16 mouse cellular contexts compared by ENCODE assay signal in the genomic region with DNA sequence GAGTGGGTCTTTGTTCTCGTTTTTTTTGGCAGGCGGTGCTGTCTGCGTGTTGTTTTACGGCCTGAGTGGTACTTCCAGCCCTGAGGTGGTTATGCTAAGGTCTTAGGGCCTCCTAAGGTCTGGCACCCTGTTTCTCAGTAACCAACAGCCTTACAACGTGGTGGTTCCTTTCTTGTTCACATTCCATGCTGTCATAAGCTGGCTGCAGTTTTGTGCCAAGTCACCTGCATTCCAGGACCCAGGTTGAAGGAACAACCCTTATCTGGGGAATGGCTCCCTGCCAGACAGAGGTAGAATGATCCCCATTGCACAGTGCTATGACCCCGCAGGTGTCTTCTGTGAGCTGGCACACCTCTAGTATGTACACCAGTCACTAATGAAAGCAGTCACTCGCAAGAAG. TPM values are rescaled to one million over a fixed set of nuclear protein-coding genes. Genes with fewer than 3 reads are reported as not detected.
DNase-seq lines count a peak whose midpoint lies in the region; ATAC-seq lines count a peak whose summit lies in the region.
"Had no signal": no experiment of that assay in that cellular context is flagged by ENCODE, and none has a peak within 500 bp of the region (broad histone marks: within the 10 kb centered on the region; RNA-seq: fewer than 3 reads in every experiment).

No protein-coding gene starts in this region.

- peak overlapping the region; percentile 35; the same call in 1 of the 2 replicates for H3K27ac ChIP-seq in forebrain, embryonic 10.5 days
- H3K27ac ChIP-seq in forebrain, embryonic 14.5 days (ENCODE audit: low read depth, low read length): no peak overlapping the region
- H3K27ac ChIP-seq in limb, embryonic 12.5 days: 0 out of 2 replicates have a peak overlapping the region, but pooled peaks have one; percentile 54
- H3K27ac ChIP-seq: forebrain, embryonic 13.5 days; midbrain, embryonic 15.5 days had no signal

- H3K4me2 ChIP-seq in forebrain, embryonic 14.5 days (ENCODE audit: low read length): no peak overlapping the region
- H3K4me2 ChIP-seq in limb, embryonic 12.5 days: no peak overlapping the region
- H3K4me2 ChIP-seq: forebrain, embryonic 13.5 days; midbrain, embryonic 15.5 days had no signal

- H3K27me3 ChIP-seq in forebrain, embryonic 10.5 days (ENCODE audit: poor library complexity, severe bottlenecking): no peaks in the 10 kb centered on the region
- H3K27me3 ChIP-seq in forebrain, embryonic 14.5 days (replicated peaks; ENCODE audit: control insufficient read depth, insufficient read depth, low read length): no peaks in the 10 kb centered on the region
- no peaks in the 10 kb centered on the region for H3K27me3 ChIP-seq in limb, embryonic 12.5 days
- H3K27me3 ChIP-seq: forebrain, embryonic 13.5 days; midbrain, embryonic 15.5 days had no signal

- no peak overlapping the region for H3K4me3 ChIP-seq in forebrain, embryonic 10.5 days
- no peak overlapping the region for H3K4me3 ChIP-seq in forebrain, embryonic 14.5 days (ENCODE audit: low read depth, low read length)
- H3K4me3 ChIP-seq in limb, embryonic 12.5 days (replicated peaks): no peak overlapping the region
- H3K4me3 ChIP-seq: forebrain, embryonic 13.5 days; midbrain, embryonic 15.5 days had no signal

- DNase-seq in forebrain, embryonic 10.5 days (ENCODE audit: extremely low spot score, low spot score): no peak
- DNase-seq in forebrain, embryonic 14.5 days (ENCODE audit: low spot score): no peak
- peak; percentile 43 for DNase-seq in R1 (ENCODE audit: low read depth, low spot score)
- DNase-seq in lung, postnatal 25 days (ENCODE audit: low spot score): peak; percentile 32
- no peak for DNase-seq in layer of hippocampus, adult 9-11 months
- DNase-seq in cerebellum, postnatal 10 days: no peak
- no peak for DNase-seq in left cerebral cortex, adult 8-10 months (ENCODE audit: low spot score in 2 of 2)
- DNase-seq: adrenal gland, postnatal 14 days; cerebellum, postnatal 14 days; layer of hippocampus, postnatal 36 days; right cerebral cortex, postnatal 25 days; thymus, postnatal 25 days had no signal

- H3K9me3 ChIP-seq in forebrain, embryonic 10.5 days: no peaks in the 10 kb centered on the region
- H3K9me3 ChIP-seq in forebrain, embryonic 14.5 days (replicated peaks; ENCODE audit: control insufficient read depth, low read length): no peaks in the 10 kb centered on the region
- no peaks in the 10 kb centered on the region for H3K9me3 ChIP-seq in limb, embryonic 12.5 days
- H3K9me3 ChIP-seq: forebrain, embryonic 13.5 days; G1E; midbrain, embryonic 15.5 days had no signal

- H3K4me1 ChIP-seq in forebrain, embryonic 10.5 days: peaks cover 36% of the 10 kb centered on the region
- no peaks in the 10 kb centered on the region for H3K4me1 ChIP-seq in forebrain, embryonic 14.5 days (ENCODE audit: control insufficient read depth, insufficient read depth, low read length)
- H3K4me1 ChIP-seq in limb, embryonic 12.5 days (replicated peaks): peaks cover 34% of the 10 kb centered on the region
- H3K4me1 ChIP-seq: midbrain, embryonic 15.5 days had no signal

- H3K9ac ChIP-seq in forebrain, embryonic 14.5 days (ENCODE audit: low read length): no peak overlapping the region
- H3K9ac ChIP-seq in limb, embryonic 12.5 days (replicated peaks): no peak overlapping the region
- H3K9ac ChIP-seq: forebrain, embryonic 13.5 days; midbrain, embryonic 15.5 days had no signal

- 88% methylated on average over 7 of the region's 7 CpGs for WGBS in forebrain, embryonic 10.5 days
- WGBS in forebrain, embryonic 14.5 days: 79% methylated on average over 7 of the region's 7 CpGs
- 63% methylated on average over 7 of the region's 7 CpGs for WGBS in limb, embryonic 12.5 days

- H3K36me3 ChIP-seq in forebrain, embryonic 10.5 days (replicated peaks): no peaks in the 10 kb centered on the region
- H3K36me3 ChIP-seq in forebrain, embryonic 14.5 days (ENCODE audit: control insufficient read depth, insufficient read depth, low read length): no peaks in the 10 kb centered on the region
- H3K36me3 ChIP-seq in limb, embryonic 12.5 days: no peaks in the 10 kb centered on the region
- H3K36me3 ChIP-seq: G1E; midbrain, embryonic 15.5 days had no signal

- ATAC-seq in forebrain, embryonic 14.5 days: no peak
- ATAC-seq in limb, embryonic 12.5 days (ENCODE audit: insufficient number of reproducible peaks, insufficient read depth, low FRiP score, low TSS enrichment, low read depth): no peak
- ATAC-seq: forebrain, embryonic 13.5 days; midbrain, embryonic 15.5 days had no signal

RNA-seq across cellular contexts. Expression of a gene that starts 7.6 kb away (rescaled TPM):
- 2.8 and 4.6 TPM in 2 replicates for polyA plus RNA-seq in forebrain, embryonic 10.5 days (2016; fragmentation: Nextera tagmentation; extraction: Ambion mirVana)
- 2.7 and 4.2 TPM in 2 replicates for polyA plus RNA-seq in forebrain, embryonic 14.5 days (2014; fragmentation: Nextera tagmentation; extraction: Ambion mirVana)
- polyA plus RNA-seq in limb, embryonic 12.5 days (2016; fragmentation: Nextera tagmentation; extraction: Ambion mirVana): 10.6 and 11.9 TPM in 2 replicates
- total RNA-seq in left cerebral cortex, adult 8-10 months (2022): 1 to 10 TPM; 5.8 to 9.4 (median 7.2) TPM
- polyA plus RNA-seq: G1E had no signal

RNA-seq across cellular contexts. Expression of a gene that starts 52.0 kb away (rescaled TPM):
- polyA plus RNA-seq in forebrain, embryonic 10.5 days (2016; fragmentation: Nextera tagmentation; extraction: Ambion mirVana): 49.2 and 51.2 TPM in 2 replicates
- polyA plus RNA-seq in forebrain, embryonic 14.5 days (2014; fragmentation: Nextera tagmentation; extraction: Ambion mirVana): 50.5 and 52.5 TPM in 2 replicates
- polyA plus RNA-seq in limb, embryonic 12.5 days (2016; fragmentation: Nextera tagmentation; extraction: Ambion mirVana): 32.0 and 36.0 TPM in 2 replicates
- 10 to 100 TPM; 42.3 to 48.8 (median 44.4) TPM for total RNA-seq in left cerebral cortex, adult 8-10 months (2022)

RNA-seq across cellular contexts. Expression of a gene that starts 57.9 kb away (rescaled TPM):
- polyA plus RNA-seq in forebrain, embryonic 10.5 days (2016; fragmentation: Nextera tagmentation; extraction: Ambion mirVana): 0.40 and 0.79 TPM in 2 replicates
- polyA plus RNA-seq in forebrain, embryonic 14.5 days (2014; fragmentation: Nextera tagmentation; extraction: Ambion mirVana): 1.9 and 2.2 TPM in 2 replicates
- 0.14 and 0.32 TPM in 2 replicates for polyA plus RNA-seq in limb, embryonic 12.5 days (2016; fragmentation: Nextera tagmentation; extraction: Ambion mirVana)
- total RNA-seq in left cerebral cortex, adult 8-10 months (2022): 1 to 10 TPM; 1.1 to 2.4 (median 1.7) TPM
- total RNA-seq: G1E had no signal
- polyA plus RNA-seq: G1E had no signal

Comparison
In these comparisons a context has a peak if more than half of its experiments do, and no peak if none do; other contexts are left out.
1. DNase-seq: peak in R1 (single experiment) and lung, postnatal 25 days (single experiment); none in forebrain, embryonic 10.5 days (single experiment), forebrain, embryonic 14.5 days (single experiment), layer of hippocampus, adult 9-11 months (single experiment), cerebellum, postnatal 10 days (0 of 2) and left cerebral cortex, adult 8-10 months (0 of 2).